In the genomic region with DNA sequence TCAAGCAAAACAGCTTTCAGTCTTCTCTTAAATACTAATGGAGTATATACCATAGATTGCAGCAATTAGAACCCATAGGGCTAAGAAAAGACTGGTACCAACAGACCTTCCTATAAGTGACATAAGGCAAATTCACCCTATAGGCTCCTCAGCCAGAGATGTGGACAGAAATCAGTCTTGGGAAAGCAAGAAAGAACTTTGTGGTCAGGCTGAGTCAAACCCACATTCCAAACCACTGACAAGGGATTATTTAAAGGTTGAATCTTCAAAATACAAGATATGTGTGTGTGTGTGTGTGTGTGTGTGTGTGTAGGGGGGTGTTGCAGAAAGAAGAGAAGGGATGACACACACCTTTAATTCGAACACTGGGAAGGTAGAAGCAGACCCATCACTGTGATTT, we compare ENCODE assay signal across 13 mouse cellular contexts. TPM values are rescaled to one million over a fixed set of nuclear protein-coding genes. Genes with fewer than 3 reads are reported as not detected.
DNase-seq lines count a peak whose midpoint lies in the region; ATAC-seq lines count a peak whose summit lies in the region.
"Had no signal": no experiment of that assay in that cellular context is flagged by ENCODE, and none has a peak within 500 bp of the region (broad histone marks: within the 10 kb centered on the region; RNA-seq: fewer than 3 reads in every experiment).

No protein-coding gene starts in this region.

- 90% methylated on average over 1 of the region's 1 CpGs for WGBS in forebrain, embryonic 12.5 days
- 88% methylated on average over 1 of the region's 1 CpGs for WGBS in forebrain, embryonic 10.5 days
- 60% methylated on average over 1 of the region's 1 CpGs for WGBS in intestine, embryonic 14.5 days
- WGBS in intestine, embryonic 15.5 days: 53% methylated on average over 1 of the region's 1 CpGs

- DNase-seq in forebrain, embryonic 10.5 days (ENCODE audit: extremely low spot score, low spot score): no peak
- no peak for DNase-seq in intestine, embryonic 14.5 days (ENCODE audit: low spot score)
- DNase-seq in 3134 (ENCODE audit: extremely low read depth, insufficient read length, low spot score): peak; percentile 69
- DNase-seq in adrenal gland, postnatal 36 days: peak; percentile 14 to 48
- no peak for DNase-seq in spleen, adult 18-20 months
- DNase-seq in testis, postnatal 10 days (ENCODE audit: low spot score): no peak
- DNase-seq: layer of hippocampus, adult 9-11 months had no signal

- no peak overlapping the region for H3K4me2 ChIP-seq in forebrain, embryonic 12.5 days
- H3K4me2 ChIP-seq in intestine, embryonic 14.5 days (ENCODE audit: low read length): no peak overlapping the region
- H3K4me2 ChIP-seq in intestine, embryonic 15.5 days (replicated peaks): no peak overlapping the region
- H3K4me2 ChIP-seq: hindbrain, embryonic 15.5 days; limb, embryonic 12.5 days had no signal

- no peaks in the 10 kb centered on the region for H3K9me3 ChIP-seq in forebrain, embryonic 12.5 days
- H3K9me3 ChIP-seq in forebrain, embryonic 10.5 days: no peaks in the 10 kb centered on the region
- H3K9me3 ChIP-seq in intestine, embryonic 14.5 days (ENCODE audit: control insufficient read depth, low read length): no peaks in the 10 kb centered on the region
- H3K9me3 ChIP-seq in intestine, embryonic 15.5 days: no peaks in the 10 kb centered on the region
- H3K9me3 ChIP-seq: hindbrain, embryonic 15.5 days; limb, embryonic 12.5 days had no signal

- 0 out of 2 replicates have a peak overlapping the region, but pooled peaks have one; percentile 8 for H3K27ac ChIP-seq in forebrain, embryonic 12.5 days
- H3K27ac ChIP-seq in forebrain, embryonic 10.5 days: no peak overlapping the region
- H3K27ac ChIP-seq in intestine, embryonic 14.5 days (ENCODE audit: low read depth): peak overlapping the region; percentile 11; the same call in 1 of the 2 replicates
- H3K27ac ChIP-seq in intestine, embryonic 15.5 days: no peak overlapping the region
- H3K27ac ChIP-seq: hindbrain, embryonic 15.5 days; limb, embryonic 12.5 days; macrophage had no signal

- no peak for ATAC-seq in forebrain, embryonic 12.5 days (ENCODE audit: low FRiP score)
- ATAC-seq in intestine, embryonic 14.5 days (replicated peaks; ENCODE audit: low FRiP score, low TSS enrichment, low read depth): no peak
- no peak for ATAC-seq in intestine, embryonic 15.5 days
- ATAC-seq: CD4-positive, CD25-positive, alpha-beta regulatory T cell, adult 4 months had no signal

- H3K36me3 ChIP-seq in forebrain, embryonic 12.5 days (replicated peaks): peaks cover 17% of the 10 kb centered on the region; the same call in 1 of the 2 replicates
- peaks cover 57% of the 10 kb centered on the region for H3K36me3 ChIP-seq in forebrain, embryonic 10.5 days (replicated peaks)
- H3K36me3 ChIP-seq in intestine, embryonic 14.5 days (ENCODE audit: control insufficient read depth, insufficient read depth, low read length): no peaks in the 10 kb centered on the region
- H3K36me3 ChIP-seq in intestine, embryonic 15.5 days: no peaks in the 10 kb centered on the region
- H3K36me3 ChIP-seq: hindbrain, embryonic 15.5 days had no signal

- no peaks in the 10 kb centered on the region for H3K27me3 ChIP-seq in forebrain, embryonic 12.5 days
- H3K27me3 ChIP-seq in forebrain, embryonic 10.5 days (ENCODE audit: poor library complexity, severe bottlenecking): no peaks in the 10 kb centered on the region
- H3K27me3 ChIP-seq in intestine, embryonic 14.5 days (replicated peaks; ENCODE audit: control insufficient read depth, insufficient read depth, low read length): no peaks in the 10 kb centered on the region
- no peaks in the 10 kb centered on the region for H3K27me3 ChIP-seq in intestine, embryonic 15.5 days (replicated peaks)
- H3K27me3 ChIP-seq: hindbrain, embryonic 15.5 days; limb, embryonic 12.5 days had no signal

- no peak overlapping the region for H3K9ac ChIP-seq in forebrain, embryonic 12.5 days
- H3K9ac ChIP-seq in intestine, embryonic 14.5 days (ENCODE audit: low read length): no peak overlapping the region
- no peak overlapping the region for H3K9ac ChIP-seq in intestine, embryonic 15.5 days
- H3K9ac ChIP-seq: hindbrain, embryonic 15.5 days; limb, embryonic 12.5 days had no signal

- H3K4me1 ChIP-seq in forebrain, embryonic 12.5 days: peaks cover 17% of the 10 kb centered on the region
- peaks cover 20% of the 10 kb centered on the region for H3K4me1 ChIP-seq in forebrain, embryonic 10.5 days
- H3K4me1 ChIP-seq in intestine, embryonic 14.5 days (replicated peaks; ENCODE audit: control insufficient read depth, insufficient read depth, low read length): peaks cover 23% of the 10 kb centered on the region
- peaks cover 8% of the 10 kb centered on the region for H3K4me1 ChIP-seq in intestine, embryonic 15.5 days (replicated peaks)

- H3K4me3 ChIP-seq in forebrain, embryonic 12.5 days (replicated peaks): no peak overlapping the region
- H3K4me3 ChIP-seq in forebrain, embryonic 10.5 days: no peak overlapping the region
- no peak overlapping the region for H3K4me3 ChIP-seq in intestine, embryonic 14.5 days (ENCODE audit: low read depth, low read length)
- H3K4me3 ChIP-seq in intestine, embryonic 15.5 days (replicated peaks): no peak overlapping the region
- H3K4me3 ChIP-seq: hindbrain, embryonic 15.5 days; limb, embryonic 12.5 days had no signal

RNA-seq across cellular contexts. Expression of a gene that starts 18.2 kb away (rescaled TPM):
- polyA plus RNA-seq in forebrain, embryonic 12.5 days (2016; fragmentation: Nextera tagmentation; extraction: Ambion mirVana): 233 and 250 TPM in 2 replicates
- 212 and 221 TPM in 2 replicates for polyA plus RNA-seq in forebrain, embryonic 10.5 days (2016; fragmentation: Nextera tagmentation; extraction: Ambion mirVana)
- 118 and 123 TPM in 2 replicates for polyA plus RNA-seq in intestine, embryonic 14.5 days (2014; fragmentation: Nextera tagmentation; extraction: Ambion mirVana)
- 86.7 and 98.0 TPM in 2 replicates for polyA plus RNA-seq in intestine, embryonic 15.5 days (2015; fragmentation: Nextera tagmentation; extraction: Ambion mirVana)
- 10 to 100 TPM; 79.0 to 82.6 TPM for total RNA-seq in adrenal gland, postnatal 36 days (2021)

RNA-seq across cellular contexts. Expression of a gene that starts 18.8 kb away (rescaled TPM):
- 1,521 and 1,527 TPM in 2 replicates for polyA plus RNA-seq in forebrain, embryonic 12.5 days (2016; fragmentation: Nextera tagmentation; extraction: Ambion mirVana)
- polyA plus RNA-seq in forebrain, embryonic 10.5 days (2016; fragmentation: Nextera tagmentation; extraction: Ambion mirVana): 1,920 and 1,979 TPM in 2 replicates
- polyA plus RNA-seq in intestine, embryonic 14.5 days (2014; fragmentation: Nextera tagmentation; extraction: Ambion mirVana): 837 and 906 TPM in 2 replicates
- polyA plus RNA-seq in intestine, embryonic 15.5 days (2015; fragmentation: Nextera tagmentation; extraction: Ambion mirVana): 652 and 741 TPM in 2 replicates
- 100 to 1,000 TPM; 193 to 199 TPM for total RNA-seq in adrenal gland, postnatal 36 days (2021)

RNA-seq across cellular contexts. Expression of a gene that starts 36.8 kb away (rescaled TPM):
- 2.1 and 3.4 TPM in 2 replicates for polyA plus RNA-seq in forebrain, embryonic 12.5 days (2016; fragmentation: Nextera tagmentation; extraction: Ambion mirVana)
- polyA plus RNA-seq in forebrain, embryonic 10.5 days (2016; fragmentation: Nextera tagmentation; extraction: Ambion mirVana): 5.5 and 8.3 TPM in 2 replicates
- 1.8 and 1.9 TPM in 2 replicates for polyA plus RNA-seq in intestine, embryonic 14.5 days (2014; fragmentation: Nextera tagmentation; extraction: Ambion mirVana)
- polyA plus RNA-seq in intestine, embryonic 15.5 days (2015; fragmentation: Nextera tagmentation; extraction: Ambion mirVana): 3.5 and 4.9 TPM in 2 replicates
- under 1 TPM; 0.16 to 0.43 TPM for total RNA-seq in adrenal gland, postnatal 36 days (2021)

RNA-seq across cellular contexts. Expression of a gene that starts 51.1 kb away (rescaled TPM):
- 226 and 228 TPM in 2 replicates for polyA plus RNA-seq in forebrain, embryonic 12.5 days (2016; fragmentation: Nextera tagmentation; extraction: Ambion mirVana)
- polyA plus RNA-seq in forebrain, embryonic 10.5 days (2016; fragmentation: Nextera tagmentation; extraction: Ambion mirVana): 279 and 280 TPM in 2 replicates
- 266 and 283 TPM in 2 replicates for polyA plus RNA-seq in intestine, embryonic 14.5 days (2014; fragmentation: Nextera tagmentation; extraction: Ambion mirVana)
- polyA plus RNA-seq in intestine, embryonic 15.5 days (2015; fragmentation: Nextera tagmentation; extraction: Ambion mirVana): 259 and 262 TPM in 2 replicates
- total RNA-seq in adrenal gland, postnatal 36 days (2021): 100 to 1,000 TPM; 144 to 150 TPM

RNA-seq across cellular contexts. Expression of a gene that starts 54.5 kb away (rescaled TPM):
- polyA plus RNA-seq in forebrain, embryonic 12.5 days (2016; fragmentation: Nextera tagmentation; extraction: Ambion mirVana): 24.6 and 27.4 TPM in 2 replicates
- 21.7 and 21.8 TPM in 2 replicates for polyA plus RNA-seq in forebrain, embryonic 10.5 days (2016; fragmentation: Nextera tagmentation; extraction: Ambion mirVana)
- 21.8 and 23.5 TPM in 2 replicates for polyA plus RNA-seq in intestine, embryonic 14.5 days (2014; fragmentation: Nextera tagmentation; extraction: Ambion mirVana)
- polyA plus RNA-seq in intestine, embryonic 15.5 days (2015; fragmentation: Nextera tagmentation; extraction: Ambion mirVana): 17.8 and 18.2 TPM in 2 replicates
- total RNA-seq in adrenal gland, postnatal 36 days (2021): 10 to 100 TPM; 11.9 to 13.0 TPM

Comparison
In these comparisons a context has a peak if more than half of its experiments do, and no peak if none do; other contexts are left out.
1. H3K27ac ChIP-seq: peak in forebrain, embryonic 12.5 days (single experiment) and intestine, embryonic 14.5 days (single experiment); none in forebrain, embryonic 10.5 days (single experiment) and intestine, embryonic 15.5 days (single experiment).
2. DNase-seq: peak in 3134 (single experiment) and adrenal gland, postnatal 36 days (2 of 2); none in forebrain, embryonic 10.5 days (single experiment), intestine, embryonic 14.5 days (single experiment), spleen, adult 18-20 months (0 of 2) and testis, postnatal 10 days (single experiment).